Mouse (Mus musculus) embryonic stem cell, embryonic (primary cell): Measurements from ENCODE around the gene Csf2rb2.

Experiments used
- CTCF ChIA-PET, 4 experiments: fragments of 300-600 bp in 2 of 4; fragments of 350-600 bp in 2 of 4; sonication (Branson Sonifier 250); formaldehyde crosslinking; loops; one replicate each; lab custom pipeline; 2022; ENCODE audit warnings: inconsistent platforms in 2 of 4; lab: Charles Lee
- POLR2A ChIA-PET, 4 experiments: fragments of 300-600 bp in 2 of 4; fragments of 350-600 bp in 2 of 4; sonication (Branson Sonifier 250); formaldehyde crosslinking; loops; one replicate each; lab custom pipeline; 2022; ENCODE audit warnings: antibody characterized with exemption in 4 of 4, inconsistent platforms in 1 of 4; lab: Charles Lee

The Csf2rb2 gene

DNA sequence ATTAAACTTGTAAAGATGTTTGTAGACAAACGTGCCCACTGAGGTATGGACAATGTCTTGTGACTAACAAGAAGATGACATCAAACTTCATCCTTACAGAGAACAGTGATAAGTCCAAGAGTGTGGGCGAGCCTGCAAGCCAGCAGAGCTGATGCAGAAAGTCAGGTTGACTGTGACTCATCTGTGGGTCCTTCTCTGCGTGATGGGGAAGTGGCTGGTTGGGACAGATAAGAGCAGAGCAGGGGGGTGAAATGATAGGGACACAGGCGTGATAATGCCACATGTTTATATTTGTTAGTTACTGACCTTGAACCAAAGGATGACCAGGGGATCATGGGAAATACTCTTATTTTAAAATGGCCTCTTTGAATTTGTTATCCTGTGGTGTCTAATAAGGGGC lies 37.7 kb downstream of the Csf2rb2 start:
- CTCF ChIA-PET = no interaction called here
- POLR2A ChIA-PET = no interaction called here

- POLR2A ChIA-PET = no interaction called here
These were observed 38.1 kb downstream of the Csf2rb2 start for GRCm38 (mm10) chr15:78267441-78267840.

DNA sequence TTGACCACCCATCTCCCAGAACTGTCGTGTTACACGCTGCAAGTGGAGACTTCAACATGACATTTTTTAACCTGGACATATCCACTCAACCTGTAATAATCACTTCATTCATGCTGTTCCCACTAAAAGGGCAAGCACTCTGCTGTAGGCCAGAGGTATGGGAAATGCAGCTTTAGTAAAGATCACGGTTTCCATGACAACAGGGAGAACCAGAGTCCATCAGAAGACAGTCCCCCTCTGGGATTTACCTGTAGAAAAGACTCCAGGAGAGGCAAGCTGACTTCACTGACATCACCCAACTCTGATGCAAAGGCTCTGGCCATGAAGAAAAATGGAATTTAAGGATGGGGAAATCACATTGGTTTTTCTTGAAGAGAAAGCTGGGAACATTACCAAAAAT lies 42.2 kb downstream of the Csf2rb2 start:
- ChIA-PET CTCF (interaction anchor here in 1 of 4 experiments (3.2 kb wide), 1 partner anchor 24 kb away, joined by 16 read pairs; no protein-coding TSS in a partner anchor), POLR2A (no interaction called here)

More at GRCm38 (mm10) chr15:78267441-78267840, 38.1 kb downstream of the Csf2rb2 start:
- CTCF ChIA-PET = no interaction called here

GRCm38 (mm10) chr15:78260668-78261333 lies 44.7 kb downstream of the Csf2rb2 start:
- CTCF ChIA-PET = interaction anchor here in 3 of 4 experiments (0.5 to 1.2 kb wide), 5 partner anchors 21 to 335 kb away, joined by 3 to 4 read pairs (median 3); no protein-coding TSS in a partner anchor
- POLR2A ChIA-PET = no interaction called here

GRCm38 (mm10) chr15:78258246-78258865 lies 47.2 kb downstream of the Csf2rb2 start:
- ChIA-PET POLR2A (interaction anchor here in 2 of 4 experiments (0.6 to 1.5 kb wide), 3 partner anchors 148 to 600 kb away, joined by 3 read pairs; partner anchors contain the start of gene Mpst (in 1 of the 2)), CTCF (interaction anchor here (0.5 to 2.4 kb wide), 15 partner anchors 8 to 391 kb away, joined by 3 to 13 read pairs (median 6); no protein-coding TSS in a partner anchor)

DNA sequence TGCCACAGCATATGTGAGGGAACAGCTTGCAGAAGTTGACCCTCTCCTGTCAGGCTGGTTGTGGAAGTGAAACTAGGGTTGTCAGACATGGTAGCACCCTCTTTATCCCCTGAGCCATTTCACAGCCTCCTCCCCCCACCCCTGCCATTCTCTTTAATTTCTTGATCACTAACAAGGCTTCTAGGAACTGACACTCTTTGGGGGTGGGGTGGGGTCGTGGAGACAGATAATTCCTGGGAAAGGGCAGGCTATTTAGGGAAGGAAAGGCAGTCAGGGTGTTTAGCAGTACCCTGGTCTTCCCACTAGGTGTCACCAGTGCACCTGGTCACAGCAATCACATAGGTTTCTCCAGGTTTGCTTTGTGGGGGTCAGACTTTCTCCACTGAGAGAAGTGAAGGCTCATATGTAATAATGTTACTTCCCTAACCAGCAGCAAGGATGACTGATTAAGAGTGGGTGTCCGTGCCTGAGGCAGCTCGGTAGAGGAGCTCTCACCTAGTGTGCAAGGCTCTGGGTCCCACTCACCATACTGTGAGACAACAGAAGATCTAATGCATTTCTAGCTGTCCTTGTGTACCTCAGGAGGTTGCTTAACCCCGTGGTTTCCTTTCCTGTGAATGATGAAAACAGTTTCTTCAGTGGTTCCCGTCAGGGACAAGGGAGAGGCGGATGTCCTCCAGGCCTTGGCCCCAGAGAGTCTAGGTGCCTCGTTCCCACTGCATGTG lies 48.0 kb downstream of the Csf2rb2 start:
- ChIA-PET POLR2A (interaction anchor here in 2 of 4 experiments (0.6 to 1.5 kb wide), 3 partner anchors 149 to 601 kb away, joined by 3 read pairs; partner anchors contain the start of gene Mpst (in 1 of the 2)), CTCF (interaction anchor here (0.5 to 2.4 kb wide), 12 partner anchors 18 to 392 kb away, joined by 3 to 13 read pairs (median 6); no protein-coding TSS in a partner anchor)

DNA sequence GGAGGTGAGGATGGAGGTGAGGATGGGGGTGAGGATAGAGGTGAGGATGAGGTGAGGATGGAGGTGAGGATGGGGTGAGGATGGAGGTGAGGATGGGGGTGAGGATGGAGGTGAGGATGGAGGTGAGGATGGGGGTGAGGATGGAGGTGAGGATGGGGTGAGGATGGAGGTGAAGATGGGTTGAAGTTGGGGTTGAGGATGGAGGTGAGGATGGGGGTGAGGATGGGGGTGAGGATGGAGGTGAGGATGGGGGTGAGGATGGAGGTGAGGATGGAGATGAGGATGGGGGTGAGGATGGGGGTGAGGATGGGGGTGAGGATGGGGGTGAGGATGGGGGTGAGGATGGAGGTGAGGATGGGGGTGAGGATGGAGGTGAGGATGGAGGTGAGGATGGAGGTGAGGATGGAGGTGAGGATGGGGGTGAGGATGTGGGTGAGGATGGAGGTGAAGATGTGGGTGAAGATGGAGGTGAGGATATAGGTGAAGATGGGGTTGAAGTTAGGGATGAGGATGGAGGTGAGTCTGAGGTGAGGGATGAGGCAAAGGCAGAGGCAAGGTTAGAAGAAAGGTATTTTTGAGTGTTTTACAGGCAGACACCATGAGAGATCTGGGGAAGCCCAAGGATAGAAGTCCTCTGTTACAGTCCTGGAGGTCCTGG lies 48.8 kb downstream of the Csf2rb2 start:
- POLR2A ChIA-PET = interaction anchor here in 1 of 4 experiments (1.5 kb wide), 1 partner anchor 149 kb away, joined by 3 read pairs; the partner anchor contains the start of gene Mpst
- CTCF ChIA-PET = interaction anchor here in 1 of 4 experiments (2.4 kb wide), 1 partner anchor 17 kb away, joined by 12 read pairs; no protein-coding TSS in a partner anchor

DNA sequence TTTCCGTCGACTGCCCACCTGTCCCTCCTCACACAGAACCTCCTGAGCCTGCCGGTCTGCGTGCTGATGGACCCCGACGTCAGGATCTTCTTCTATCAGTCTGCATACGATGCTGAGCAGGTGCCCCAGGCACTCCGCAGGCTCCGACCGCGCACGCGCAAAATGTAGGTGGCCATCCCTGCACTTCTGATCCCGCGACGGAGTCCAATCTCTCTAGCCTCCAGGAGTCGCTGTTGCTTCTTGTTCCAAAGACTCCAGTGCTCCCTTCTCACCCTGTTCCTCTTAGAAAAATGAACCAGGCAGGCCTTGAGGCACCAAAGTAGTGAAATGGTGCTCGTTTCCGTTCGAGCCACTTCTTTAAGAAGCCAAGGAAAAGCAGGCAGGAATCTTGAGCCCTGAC lies 50.8 kb downstream of the Csf2rb2 start:
- CTCF ChIA-PET = interaction anchor here in 2 of 4 experiments (1.1 to 2.7 kb wide), 4 partner anchors 11 to 115 kb away, joined by 3 to 15 read pairs (median 8); no protein-coding TSS in a partner anchor
- POLR2A ChIA-PET = interaction anchor here in 1 of 4 experiments (0.6 kb wide), 1 partner anchor 282 kb away, joined by 3 read pairs; no protein-coding TSS in a partner anchor

DNA sequence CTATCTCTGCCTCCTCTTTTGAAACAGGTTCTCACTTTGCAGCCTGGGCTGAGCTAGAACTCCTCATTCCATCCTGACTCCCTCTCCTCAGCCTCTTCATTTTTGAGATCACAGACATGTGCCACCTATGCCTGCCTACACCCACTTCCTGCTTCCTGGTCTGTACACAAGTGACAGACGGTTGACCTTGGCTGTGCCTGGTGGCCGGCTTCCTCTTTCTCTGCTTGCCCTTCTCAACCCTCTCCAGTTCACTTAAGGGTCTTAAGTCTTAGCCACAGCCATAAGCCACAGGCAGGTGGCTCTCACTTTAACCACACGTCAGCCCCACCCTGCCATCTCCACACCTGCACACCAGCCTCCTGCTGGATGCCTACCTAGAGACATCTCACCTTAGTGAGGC lies 57.1 kb downstream of the Csf2rb2 start:
- POLR2A ChIA-PET = no interaction called here
- CTCF ChIA-PET = interaction anchor here in 3 of 4 experiments (1.2 to 3.9 kb wide), 3 partner anchors 9 kb away, joined by 6 to 37 read pairs (median 12); no protein-coding TSS in a partner anchor

DNA sequence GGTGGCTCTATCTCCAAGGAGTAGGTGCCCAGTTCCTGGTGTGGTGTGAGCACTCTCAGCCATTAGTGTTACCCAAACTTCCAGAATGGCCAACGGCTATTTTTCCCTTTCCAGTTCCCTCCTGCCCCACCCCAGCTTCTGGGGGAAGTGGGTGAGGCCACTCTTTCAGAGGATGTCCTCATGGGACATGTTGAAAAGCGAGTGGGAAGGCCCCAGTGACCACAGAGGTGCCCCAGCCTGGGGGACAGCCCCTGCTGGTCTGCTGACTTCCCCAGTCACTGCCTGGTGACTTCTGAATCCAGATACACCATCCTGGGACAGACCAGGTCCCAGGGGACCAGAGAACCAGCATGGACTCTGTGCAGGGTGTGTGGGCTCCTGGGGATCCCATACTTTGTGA lies 57.9 kb downstream of the Csf2rb2 start:
- CTCF ChIA-PET = interaction anchor here in 1 of 4 experiments (0.6 kb wide), 1 partner anchor 676 kb away, joined by 5 read pairs; no protein-coding TSS in a partner anchor

DNA sequence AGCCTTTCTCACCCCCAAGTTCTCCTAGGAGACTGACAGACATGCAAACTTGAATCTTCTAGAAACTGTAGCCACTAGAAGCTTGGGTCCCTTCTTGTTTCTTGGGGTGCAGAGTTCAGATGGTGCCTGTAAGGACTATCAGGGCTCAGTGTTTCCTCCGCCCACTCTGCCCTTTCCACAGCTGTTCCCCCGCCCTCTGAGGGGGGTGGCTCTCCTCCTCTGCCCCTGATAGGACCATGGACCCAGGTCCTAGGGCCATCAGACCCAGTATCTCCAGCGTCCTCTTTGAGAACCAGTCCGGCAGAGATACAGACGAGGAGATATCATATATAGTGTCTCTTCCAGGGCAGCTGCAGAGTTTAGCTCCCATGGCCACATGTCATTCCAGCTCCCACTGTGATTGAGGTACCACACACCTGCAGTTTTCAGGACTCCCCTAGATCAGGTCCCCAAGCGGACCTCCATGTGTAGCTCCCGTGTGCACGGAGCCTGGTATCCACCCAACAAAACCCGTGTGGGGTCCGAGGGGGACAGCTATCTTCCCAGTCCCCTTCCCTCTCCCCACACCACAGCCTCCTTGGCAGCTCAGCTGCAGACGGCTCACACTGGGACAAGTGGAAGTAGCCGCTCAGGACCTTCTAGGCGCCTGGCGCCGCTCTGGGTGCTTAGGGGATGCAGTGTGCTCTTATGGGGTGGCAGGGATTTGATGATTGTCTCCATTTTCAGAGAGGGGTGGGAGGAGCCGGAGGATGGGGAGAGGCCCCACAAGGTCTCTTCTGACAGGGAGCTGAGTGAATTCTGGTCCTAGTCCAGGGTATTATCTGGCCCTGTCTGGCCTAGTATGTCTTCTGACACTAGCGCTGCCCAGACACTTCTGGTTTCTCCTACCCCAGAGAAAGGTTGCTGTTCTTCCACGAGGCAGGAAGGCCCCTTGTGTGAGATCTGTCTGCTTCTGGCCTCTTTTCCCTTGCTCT lies 59.1 kb downstream of the Csf2rb2 start:
- ChIA-PET CTCF (interaction anchor here in 1 of 4 experiments (0.6 kb wide), 1 partner anchor 70 kb away, joined by 4 read pairs; no protein-coding TSS in a partner anchor), POLR2A (interaction anchor here in 1 of 4 experiments (0.6 kb wide), 1 partner anchor 19 kb away, joined by 5 read pairs; no protein-coding TSS in a partner anchor)

More for the DNA sequence above, 57.9 kb downstream of the Csf2rb2 start:
- POLR2A ChIA-PET = no interaction called here

- ChIA-PET CTCF (interaction anchor here in 2 of 4 experiments (1.0 to 1.8 kb wide), 3 partner anchors 76 to 311 kb away, joined by 3 to 4 read pairs (median 3); no protein-coding TSS in a partner anchor), POLR2A (no interaction called here)
These were observed 60.6 kb downstream of the Csf2rb2 start, which contains the start of gene Ncf4 for GRCm38 (mm10) chr15:78244695-78245492. Gene Ncf4 (plus strand): TSS chr15:78244801.

- ChIA-PET POLR2A (no interaction called here), CTCF (interaction anchor here in 2 of 4 experiments (0.6 to 1.8 kb wide), 7 partner anchors 9 to 986 kb away, joined by 3 to 5 read pairs (median 4); partner anchors contain the start of gene Ift27 (in 1 of the 2))
These were observed 61.7 kb downstream of the Csf2rb2 start for GRCm38 (mm10) chr15:78243774-78244173.

DNA sequence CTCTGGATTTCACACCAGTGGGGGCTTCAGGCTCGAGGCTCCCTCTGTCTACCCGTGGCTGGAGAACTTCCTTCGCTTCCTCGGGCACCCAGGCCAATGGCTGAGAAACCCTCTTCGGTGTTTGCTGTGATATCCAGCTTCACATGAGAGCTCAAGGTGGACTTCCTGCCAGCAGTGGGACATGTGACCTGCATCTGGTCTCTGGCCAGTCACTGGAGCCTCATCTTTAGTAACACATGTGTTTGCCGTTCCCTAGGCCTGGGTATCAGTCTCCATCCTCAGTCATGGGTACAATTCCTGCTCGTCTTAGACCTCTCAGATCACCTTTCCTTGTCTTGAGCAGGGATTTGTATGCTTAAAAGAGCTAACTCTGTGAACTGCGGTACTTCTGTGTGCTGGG lies 62.5 kb downstream of the Csf2rb2 start:
- ChIA-PET CTCF (interaction anchor here in 2 of 4 experiments (0.8 to 1.4 kb wide), 6 partner anchors 11 to 261 kb away, joined by 3 to 5 read pairs (median 4); partner anchors contain the start of gene Ift27 (in 1 of the 2)), POLR2A (interaction anchor here in 1 of 4 experiments (0.5 kb wide), 1 partner anchor 78 kb away, joined by 3 read pairs; no protein-coding TSS in a partner anchor)

DNA sequence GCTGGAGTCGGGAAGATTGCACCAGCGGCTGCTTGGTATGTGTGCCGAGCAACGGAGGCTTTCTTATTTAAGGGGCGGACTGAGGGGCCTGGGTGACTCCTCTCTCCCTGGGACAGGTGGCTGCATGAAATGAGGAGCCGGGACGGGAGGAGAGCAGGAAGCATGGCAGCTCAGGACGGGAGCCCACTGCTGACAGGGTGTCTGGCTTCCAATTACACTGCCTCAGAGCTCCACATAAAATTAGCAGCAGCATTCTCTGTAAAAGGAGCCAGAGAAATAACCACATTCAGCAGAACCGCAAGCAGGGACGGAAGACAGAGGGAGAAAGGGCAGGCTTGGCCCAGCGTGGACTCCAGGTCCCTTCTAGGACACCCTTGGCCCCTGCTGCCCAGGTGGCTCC lies 64.2 kb downstream of the Csf2rb2 start:
- ChIA-PET CTCF (interaction anchor here in 3 of 4 experiments (0.7 to 3.6 kb wide), 7 partner anchors 10 to 717 kb away, joined by 4 to 81 read pairs (median 12); no protein-coding TSS in a partner anchor), POLR2A (no interaction called here)
